Mouse (Mus musculus) gastrocnemius, adult 8-10 months (tissue): ENCODE results near the gene Rae1. TPM values are rescaled to one million over a fixed set of nuclear protein-coding genes. Genes with fewer than 3 reads are reported as not detected.
A peak's percentile ranks its signal among the peaks of the same experiment; 100 is the strongest.

Experiments
- DNase-seq, 2 experiments: peaks; one replicate each; pipeline ENCODE4 v3.0.0; 2022; ENCODE audit warnings: low spot score in 2 of 2
- total RNA-seq, 4 experiments: library from RNA; stranded (reverse); gene quantifications; 2 replicates each; pipeline ENCODE4 v1.2.4; 2022

The Rae1 gene
- 10 to 100 TPM in 3 of 4 experiments, 1 to 10 TPM in 1; 8.5 to 11.1 (median 11.0) TPM for total RNA-seq

DNA sequence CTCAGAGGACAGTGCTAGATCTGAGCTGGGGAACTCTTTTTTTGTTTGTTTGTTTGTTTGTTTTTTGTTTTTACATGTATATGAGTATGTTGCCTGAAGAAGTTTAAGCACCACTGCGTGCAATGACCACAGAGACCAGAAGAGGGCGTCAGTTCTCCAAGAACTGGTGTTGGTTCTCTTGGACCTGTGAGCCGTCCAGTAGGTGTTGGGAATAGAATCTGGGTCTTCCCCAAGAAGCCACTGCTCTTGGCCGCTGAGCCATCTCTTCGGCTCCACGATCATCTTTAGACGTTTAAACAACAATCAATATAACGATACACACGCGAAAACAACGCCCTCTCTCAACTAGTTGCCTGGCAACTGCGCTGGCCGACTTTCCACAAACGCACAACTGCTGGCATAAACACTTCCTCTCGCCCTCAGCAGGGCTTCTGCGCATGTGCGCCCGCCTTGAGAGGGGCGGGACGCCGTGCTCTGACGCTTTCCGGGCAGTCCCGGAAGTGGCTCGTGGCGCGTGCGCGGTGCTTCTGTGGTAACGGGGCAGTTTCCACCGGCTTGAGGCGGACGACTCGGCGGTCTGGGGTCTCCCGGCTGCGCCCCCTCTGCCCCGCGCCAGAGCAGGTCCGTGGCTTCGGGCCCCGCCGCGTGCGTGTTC, at the start of gene Rae1:
TSS of gene Rae1 (plus strand) at position 488 of the 655 bp plus-strand sequence.
- peak; percentile 98 to 99 for DNase-seq

DNA sequence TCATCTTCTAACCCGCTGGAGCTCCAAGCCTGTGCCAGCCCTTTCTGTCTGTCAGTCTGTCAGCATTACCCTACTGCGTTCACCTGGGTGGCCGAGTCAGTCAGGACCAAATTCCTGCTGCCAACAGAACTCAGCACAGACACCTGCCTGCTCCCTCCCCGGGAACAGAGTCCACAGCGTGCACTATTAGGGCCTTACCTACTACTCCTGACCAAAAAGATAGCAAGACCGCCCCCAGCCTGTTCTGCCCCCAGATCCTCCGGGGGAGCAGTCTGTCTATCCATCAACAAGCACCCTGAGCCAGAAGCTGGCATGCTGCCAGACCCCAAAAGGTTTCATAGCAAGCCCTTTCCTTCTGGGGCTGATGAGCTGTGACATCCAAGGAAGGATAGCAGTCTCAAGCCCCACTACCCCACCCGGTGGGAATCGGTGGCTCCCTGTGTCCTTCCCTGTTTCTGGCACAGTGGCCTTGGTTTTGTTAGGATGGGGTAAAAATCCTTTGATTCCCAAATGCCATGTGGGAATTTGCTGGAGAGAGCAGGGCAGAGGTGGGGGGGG, 49.7 kb upstream of the Rae1 start:
- DNase-seq, result no peak

DNA sequence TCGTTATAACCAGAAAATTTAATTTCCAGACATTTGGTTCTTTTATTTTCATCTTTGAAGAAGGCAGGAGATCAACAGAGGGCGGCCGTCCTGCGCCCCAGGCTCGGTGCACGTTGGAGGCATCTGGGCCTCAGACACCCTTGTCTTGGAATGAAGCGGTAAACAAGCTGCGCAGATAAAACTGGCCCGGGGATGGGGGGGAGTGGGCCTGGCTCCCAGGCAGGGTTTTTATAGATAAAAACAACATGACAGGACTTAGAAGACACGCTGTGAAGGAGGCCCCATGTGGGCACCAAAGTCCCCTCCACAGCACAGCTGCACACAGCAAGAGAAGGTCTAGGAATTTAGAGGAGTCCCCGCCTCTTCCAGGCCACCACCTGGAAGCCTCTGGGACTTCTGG, 49.2 kb upstream of the Rae1 start:
- no peak for DNase-seq

DNA sequence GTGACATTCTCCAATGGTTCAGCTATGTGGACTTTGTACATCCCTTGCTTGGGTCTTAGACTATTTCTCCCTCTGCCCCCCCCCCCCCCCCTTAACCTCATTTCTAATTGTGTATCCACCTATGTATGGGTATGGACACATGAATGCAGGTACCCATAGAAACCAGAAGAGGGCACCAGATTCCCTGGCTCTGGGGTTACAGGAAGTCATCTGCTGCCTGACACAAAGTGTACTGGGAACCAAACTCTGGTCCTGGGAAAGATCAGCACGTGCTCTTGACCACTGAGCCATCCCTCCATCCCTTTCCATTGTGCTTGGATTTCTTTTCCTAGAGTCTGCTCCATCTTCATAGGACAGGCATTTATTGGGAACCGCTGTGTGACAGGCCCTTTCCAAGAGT, 47.9 kb upstream of the Rae1 start:
- DNase-seq, result no peak

DNA sequence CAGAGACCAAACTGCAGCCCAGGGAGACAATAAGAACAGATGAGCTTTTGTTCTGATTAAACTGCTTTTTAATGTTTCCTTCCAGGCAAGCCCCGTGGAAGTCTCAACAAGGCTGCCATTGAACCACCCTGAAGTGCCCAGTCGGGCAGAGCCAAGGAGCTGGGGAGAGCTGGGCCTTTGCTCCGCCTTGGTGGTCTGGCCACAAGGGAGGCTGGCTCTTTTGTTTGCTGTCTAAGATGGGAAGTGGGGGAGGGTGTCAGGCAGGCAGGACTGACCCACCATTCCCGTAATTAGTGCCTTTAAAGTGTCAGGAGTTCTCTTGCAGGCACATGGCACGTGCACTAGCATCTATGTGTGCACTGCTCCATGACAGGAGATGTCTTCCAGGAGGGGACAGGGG, 41.3 kb upstream of the Rae1 start:
- no peak for DNase-seq

DNA sequence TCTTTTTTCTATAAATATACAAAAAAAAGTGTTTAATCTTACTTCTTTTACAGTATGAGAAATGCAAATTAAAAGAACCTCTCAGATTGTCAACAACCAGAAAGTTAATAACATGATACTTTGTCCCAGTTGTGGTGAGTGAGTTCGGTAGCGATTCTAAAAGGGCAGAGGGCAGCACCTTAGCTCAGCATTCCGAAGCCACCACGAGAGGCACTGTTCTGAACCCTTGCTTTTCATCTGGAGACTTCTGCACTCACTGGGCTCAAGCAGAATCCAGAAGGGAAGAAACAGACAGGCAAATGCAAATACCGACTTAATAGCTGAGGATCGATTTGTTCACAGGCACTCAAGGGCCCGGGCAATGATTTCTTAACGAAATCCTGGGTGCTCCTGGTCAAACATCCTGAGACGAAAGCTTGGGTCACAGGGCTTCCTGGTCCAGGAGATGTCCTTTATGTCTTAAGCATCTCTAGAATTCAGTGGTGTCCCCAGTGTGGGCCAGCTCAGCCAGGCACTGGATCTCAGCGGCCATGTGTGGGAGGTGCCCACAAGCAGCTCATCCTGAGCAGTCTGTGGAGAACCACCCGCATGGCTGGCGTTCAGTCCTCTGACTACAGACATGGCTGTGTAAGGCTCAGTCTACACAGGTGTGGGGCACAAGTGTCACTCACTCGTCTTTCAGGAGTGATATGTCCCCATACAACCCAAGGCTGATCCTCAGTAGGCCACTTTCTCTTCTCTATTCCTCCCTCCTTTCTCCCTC, 40.7 kb upstream of the Rae1 start:
- no peak for DNase-seq

DNA sequence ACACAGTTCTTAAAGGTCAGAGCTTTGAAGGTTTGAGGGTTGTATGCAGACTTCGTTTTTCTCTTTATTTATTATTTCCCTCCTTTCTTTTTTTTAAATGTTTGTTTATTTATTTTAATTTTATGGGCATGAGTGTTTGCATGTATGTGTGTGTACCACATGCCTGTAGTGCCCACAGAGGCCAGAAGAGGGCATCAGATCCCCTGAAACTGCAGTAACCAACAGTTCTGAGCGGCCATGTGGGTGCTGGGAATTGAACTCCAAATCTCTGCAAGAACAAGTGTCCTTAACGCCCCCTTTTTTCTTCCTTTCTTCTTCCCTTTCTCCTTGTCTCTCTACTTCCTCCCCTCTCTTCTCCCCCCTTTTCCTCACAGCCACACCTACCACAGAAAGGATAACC, 39.6 kb upstream of the Rae1 start:
- DNase-seq, result no peak

DNA sequence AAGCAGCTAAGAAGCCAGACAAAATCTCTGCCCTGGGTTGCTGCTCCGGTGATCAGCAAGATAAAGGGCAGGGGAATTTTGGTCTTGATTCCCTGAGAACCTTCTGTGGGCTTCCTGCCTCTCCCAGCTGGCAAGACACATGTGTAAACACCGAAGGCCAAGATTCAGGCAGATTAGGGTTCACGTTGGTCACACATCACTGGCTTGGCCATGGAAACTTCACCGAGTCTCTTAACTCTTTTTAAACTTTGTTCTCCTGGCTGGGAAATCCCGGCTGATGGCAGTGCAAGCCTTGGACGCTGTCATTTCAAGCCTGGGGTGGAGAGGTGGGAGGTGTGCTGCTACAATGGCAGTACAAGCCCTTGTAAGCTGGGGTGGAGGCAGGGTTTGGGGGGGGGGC, 38.7 kb upstream of the Rae1 start:
- DNase-seq, result no peak

DNA sequence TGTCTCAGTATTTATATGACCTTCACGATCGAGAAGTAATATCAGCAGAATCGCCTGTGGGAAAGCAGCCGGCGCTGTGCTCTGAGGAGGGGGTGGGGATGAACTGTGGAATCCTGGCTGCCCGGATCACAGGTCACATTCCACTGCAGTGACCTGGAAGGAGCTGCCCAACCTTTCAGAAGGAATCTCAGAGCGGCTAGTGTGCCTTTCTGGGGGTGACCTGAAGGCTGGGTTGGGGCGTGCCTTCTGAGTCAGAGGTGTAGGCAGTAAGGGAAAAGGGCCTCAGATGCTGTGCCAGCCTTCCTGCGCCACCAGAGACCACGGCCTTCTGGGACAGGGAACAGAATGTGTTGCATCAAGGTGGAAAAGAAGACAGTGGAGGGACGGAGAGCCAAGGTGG, 34.7 kb upstream of the Rae1 start:
- no peak for DNase-seq

DNA sequence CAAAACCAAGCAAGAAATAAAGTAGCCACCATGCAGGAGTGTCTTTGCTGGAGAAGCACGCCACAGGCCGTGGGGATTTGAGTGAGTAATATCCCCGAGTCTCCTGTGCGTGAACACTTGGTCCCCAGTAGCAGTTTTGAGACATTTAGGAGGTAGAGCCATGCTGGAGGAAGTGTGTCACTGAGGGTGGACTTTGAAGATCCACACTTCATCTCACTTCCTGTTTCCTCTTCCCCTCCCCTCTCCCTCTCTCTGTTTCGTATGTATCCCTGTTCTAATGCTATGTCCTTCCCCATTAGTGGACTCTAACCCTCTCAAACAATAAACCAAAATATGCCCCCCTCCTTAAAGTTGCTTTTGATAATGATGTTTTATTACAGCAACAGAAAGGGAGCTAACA, 33.4 kb upstream of the Rae1 start:
- no peak for DNase-seq

DNA sequence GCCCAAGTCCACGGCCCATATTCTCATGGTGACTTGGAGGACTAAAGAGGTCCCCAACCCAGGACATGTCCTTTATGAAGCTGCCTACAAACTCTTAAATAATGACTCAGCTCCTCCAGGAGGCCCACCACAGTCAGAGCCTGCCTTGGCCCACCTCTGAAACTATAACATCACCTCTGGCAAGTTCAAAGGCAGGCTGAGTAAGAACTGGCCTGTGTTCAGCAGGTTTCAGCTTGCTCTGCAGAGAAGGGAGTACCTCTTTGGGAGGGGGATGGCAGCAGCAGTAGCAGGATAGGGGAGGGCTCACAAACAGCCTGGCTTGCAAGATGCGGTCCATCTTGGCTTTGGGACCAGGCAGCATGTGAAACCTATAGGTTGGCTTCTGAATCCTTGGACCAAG, 28.1 kb upstream of the Rae1 start:
- no peak for DNase-seq

DNA sequence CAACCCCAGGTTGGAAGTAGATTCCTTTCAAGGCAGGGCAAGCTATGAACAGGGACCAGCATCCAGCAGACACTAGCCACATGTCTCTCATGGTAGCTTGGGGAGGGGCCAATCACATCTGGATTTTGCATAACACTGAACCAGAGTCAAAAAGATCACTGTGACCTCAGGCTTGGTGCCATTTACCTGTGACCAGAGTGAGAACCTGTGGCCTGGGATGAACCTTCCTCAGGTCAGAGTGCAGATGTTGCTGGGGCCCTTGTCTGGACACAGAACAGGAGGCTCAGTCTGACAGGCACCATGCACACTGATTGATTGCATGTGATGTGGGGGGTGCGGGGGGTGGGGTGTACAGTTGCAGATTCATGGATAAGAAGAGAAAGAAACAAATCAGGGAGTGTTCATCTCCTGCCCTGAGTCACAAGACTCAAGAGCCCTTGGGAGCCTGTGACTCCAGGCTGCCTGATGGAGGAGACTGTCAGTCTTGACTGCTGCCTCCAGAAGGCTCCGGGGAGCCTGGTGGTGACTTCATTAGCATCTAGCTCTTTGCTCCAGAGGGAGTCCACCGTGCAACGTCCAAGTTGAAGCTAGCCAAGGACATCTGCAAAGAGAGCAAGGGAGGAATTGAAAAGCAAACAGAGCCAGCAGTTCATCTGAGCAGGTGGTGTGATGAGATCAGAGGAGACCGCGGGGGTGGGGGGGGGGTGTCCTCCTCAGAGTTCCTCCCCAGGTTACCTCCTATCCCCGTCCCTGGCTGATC, 25.9 kb upstream of the Rae1 start:
- DNase-seq, result peak; percentile 19 to 36

DNA sequence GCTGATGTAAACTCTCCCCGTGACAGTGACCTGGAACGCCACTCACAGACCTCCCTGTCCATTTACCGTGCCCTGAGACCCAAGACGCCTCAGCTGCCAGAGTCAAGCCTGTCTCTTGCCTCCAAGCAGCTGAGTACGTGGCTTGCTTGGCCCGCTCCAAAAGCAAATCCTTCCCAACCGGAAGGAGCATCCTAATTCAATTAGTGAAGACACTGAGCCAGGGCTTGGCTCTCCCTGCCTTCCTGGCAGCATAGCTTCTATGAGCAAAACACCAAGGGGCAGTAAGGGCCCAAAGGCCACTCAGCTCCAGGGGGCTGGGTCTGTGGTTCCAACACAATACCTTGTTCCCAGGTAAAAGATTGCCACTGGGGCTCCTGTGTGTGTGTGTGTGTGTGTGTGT, 25.2 kb upstream of the Rae1 start:
- no peak for DNase-seq

DNA sequence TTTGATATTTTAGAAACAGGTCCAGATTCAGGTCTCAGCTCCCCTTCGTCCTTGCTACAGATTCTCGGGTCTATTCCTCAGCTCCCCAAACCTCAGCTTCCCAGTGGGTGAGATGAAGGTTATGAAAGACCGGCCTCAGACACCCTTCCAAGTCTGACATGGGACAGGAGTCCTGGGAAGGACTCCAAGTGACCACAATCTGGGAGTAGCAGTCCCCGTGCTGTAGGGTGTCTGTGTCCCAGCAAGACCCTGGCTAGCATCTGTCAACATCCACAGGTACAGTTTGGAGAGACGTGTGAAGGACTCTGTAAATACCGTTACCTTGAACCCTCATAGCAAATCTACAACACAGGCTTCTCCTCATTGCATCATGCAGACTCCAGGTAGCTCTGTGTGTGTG, 24.8 kb upstream of the Rae1 start:
- DNase-seq, result no peak

DNA sequence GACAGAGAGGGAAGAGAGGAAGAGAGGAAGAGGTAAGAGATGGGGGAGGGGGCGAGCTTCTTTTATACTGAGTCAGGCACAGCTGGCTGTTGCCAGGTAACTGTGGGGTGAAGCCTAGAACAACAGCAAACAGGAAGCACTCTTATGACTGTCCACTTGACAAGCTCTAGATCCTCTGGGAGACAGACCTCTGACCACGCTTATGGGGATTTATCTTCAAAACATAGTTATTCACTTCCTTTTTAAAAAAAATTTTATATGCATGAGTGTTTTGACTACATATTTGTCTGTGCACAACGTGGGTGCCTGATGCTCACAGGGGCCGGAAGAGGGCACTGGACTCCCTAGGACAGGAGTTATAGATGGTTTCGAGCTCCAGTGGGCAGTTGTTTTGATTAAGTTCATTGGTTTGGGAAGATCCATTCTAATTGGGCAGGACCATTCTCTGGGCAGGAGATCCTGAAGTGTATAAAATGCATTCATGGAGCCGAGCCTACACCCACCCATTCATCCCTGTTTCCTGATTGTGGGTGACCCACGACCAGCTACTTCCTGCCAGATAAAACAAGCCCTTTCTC, 23.2 kb upstream of the Rae1 start:
- DNase-seq, result no peak

DNA sequence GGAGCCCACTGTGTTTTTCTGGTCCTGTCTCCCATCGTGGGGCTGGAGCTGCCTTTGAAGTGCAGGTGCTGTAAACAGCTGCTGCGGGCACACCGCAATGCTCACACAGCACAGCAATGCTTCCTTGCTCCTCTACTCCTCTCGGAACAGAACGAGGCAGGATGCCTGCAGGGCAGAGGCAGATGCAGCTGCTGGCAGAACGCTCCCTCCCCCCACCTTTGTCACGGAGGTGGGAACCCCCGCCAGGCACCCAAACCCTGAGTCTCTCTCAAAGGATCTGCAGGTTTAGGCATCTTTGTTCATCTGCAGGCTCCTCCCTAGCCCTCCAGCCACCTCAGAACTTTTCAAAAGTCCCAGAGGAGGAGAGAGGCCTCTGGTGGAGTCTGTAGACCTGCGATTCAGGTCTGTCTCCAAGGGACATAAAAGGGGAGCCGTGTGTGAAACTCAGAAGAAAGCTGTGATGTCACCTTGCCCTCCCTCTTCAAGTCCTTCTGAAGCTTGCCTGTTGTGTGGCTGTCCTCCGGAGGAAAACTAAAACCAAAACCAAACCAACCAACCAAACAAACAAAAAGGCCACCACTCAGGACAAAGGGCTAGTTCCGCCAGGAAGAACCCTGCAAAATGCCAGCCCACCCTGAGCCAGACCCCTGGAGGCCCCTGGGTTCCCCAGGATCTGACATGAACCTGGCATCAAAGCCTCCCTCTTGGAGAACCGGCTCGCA, 22.3 kb upstream of the Rae1 start, which contains the start of gene Spo11:
TSS of gene Spo11 (plus strand) at position 292 of the 722 bp plus-strand sequence.
- DNase-seq, result no peak

DNA sequence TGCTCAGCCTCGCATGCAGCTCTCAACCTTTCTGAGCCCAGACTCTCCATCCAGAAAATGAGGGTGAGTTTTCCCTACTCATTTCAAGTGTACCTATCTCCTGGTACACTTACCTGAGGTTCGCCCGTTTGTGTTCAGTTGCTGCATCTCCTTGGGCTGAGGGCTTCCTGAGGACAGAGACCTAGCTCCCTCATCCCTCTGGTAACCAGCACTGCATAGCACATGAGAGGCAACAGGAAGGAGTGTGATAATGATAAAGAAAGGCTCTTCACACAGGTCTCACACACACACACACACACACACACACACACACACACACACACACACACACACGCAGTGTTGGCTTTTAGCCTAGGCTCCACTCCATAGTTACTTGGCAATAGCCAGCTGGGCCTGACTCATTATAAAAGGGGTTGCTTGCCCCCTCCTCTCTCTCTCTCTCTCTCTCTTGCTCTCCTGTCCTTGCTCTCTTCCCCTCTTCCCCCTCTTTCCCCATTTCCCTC, 21.7 kb upstream of the Rae1 start:
- no peak for DNase-seq

DNA sequence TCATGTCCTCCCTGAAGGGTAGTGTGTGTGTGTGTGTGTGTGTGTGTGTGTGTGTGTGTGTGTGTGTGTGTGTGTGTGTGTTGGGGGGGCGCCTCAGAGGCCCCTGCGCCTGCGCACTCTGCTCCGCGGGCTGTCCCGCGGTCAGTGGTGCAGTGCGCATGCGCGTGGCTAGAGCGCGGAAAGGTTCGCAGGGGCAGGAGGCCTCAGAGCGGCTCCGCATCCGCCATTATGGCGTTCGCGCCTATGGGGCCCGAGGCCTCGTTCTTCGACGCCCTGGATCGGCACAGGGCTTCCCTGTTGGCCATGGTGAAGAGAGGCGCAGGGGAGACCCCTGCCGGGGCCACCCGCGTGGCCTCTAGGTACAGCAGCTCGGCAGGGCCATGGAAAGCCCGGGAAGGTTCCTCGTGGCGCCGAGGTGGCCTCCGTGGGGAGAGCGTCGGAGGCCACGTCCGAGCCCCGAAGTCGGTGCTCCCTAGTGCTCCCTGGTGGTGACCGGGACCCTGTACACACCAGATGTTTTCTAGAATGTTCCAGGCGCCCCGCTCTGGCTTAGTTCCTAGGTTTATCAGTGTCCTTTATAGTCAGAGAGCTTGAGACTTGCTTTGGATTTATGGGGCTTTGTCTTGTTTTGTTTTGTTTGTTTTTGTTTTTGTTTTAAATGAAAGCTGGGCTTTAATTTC, 20.1 kb upstream of the Rae1 start:
- no peak for DNase-seq

DNA sequence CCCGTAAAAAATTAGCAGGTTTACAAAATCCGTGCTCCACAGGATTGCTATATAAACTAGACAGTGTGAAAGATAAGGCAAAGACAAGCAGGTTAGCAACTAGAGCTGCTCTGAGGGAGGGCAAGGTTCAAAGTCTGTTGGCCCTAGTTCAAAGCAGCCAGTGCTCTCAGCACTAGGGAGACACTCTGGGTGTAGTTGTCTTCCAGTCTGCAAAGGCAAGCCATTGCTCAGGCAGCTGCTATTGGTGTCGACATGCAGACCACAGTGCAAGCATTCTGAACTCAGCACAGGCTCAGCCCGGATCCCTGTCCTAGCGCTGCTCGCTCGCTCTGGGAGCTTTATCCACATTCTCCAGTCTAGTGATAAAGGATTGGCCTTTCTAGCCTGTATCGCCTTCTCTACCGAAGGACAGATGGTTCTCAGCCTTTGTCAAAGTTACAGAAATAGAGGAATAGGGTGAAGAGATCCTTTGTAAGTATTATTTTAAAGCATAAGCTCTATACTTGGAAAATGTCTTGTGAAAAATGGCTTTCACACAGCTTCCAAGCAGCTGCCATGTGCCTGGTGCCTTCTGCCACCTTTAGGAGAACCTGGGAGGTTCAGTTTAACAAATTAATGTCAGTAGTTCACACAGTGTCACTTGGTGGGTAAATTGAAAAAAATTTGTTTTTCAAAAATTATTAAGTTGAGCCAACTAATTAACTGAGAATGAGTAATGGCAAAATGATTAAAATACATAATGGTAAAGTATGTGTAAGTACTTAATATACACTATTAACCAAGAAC, 16.9 kb upstream of the Rae1 start:
- no peak for DNase-seq
